Mouse (Mus musculus): Measurements from ENCODE around the gene Acot5. TPM values are rescaled to one million over a fixed set of nuclear protein-coding genes. Genes with fewer than 3 reads are reported as not detected.

Acot5 gene
- total and polyA plus RNA-seq, 3 experiments = not detected

- TF ChIP-seq MYB (IDR thresholded peaks at IDR 0.05; ENCODE audit: low read depth, low read length) (no peak), TCF12 (IDR thresholded peaks at IDR 0.05; ENCODE audit: low read depth, low read length) (no peak), POLR2A (IDR thresholded peaks at IDR 0.05; ENCODE audit: control insufficient read depth in 1 of 2, insufficient read depth in 1 of 2, low read depth in 1 of 2, low read length in 2 of 2, poor library complexity in 1 of 2) (0 out of 4 replicates have a peak, but pooled peaks of 1 of the 2 experiments have one; percentile 37)
Observed at GRCm38 (mm10) chr12:84114153-84114994, 45.2 kb downstream of the Acot5 start, which contains the start of gene Dnal1 (continued).

GRCm38 (mm10) chr12:84119584-84119983 is 50.5 kb downstream of the Acot5 start:
- H3K27ac ChIP-seq (ENCODE audit: control insufficient read depth, low read depth, low read length) = no peak overlapping the region
- no peaks in the 10 kb centered on the region for H3K27me3 ChIP-seq (ENCODE audit: control insufficient read depth in 1 of 2, insufficient read depth in 2 of 2, low read length in 2 of 2)
- H3K79me2 ChIP-seq (ENCODE audit: control insufficient read depth, insufficient read depth, low read length, poor library complexity) = no peaks in the 10 kb centered on the region
- H3K9ac ChIP-seq (ENCODE audit: control insufficient read depth, low read depth, low read length, poor library complexity, severe bottlenecking) = no peak overlapping the region
- peaks cover 3% of the 10 kb centered on the region in 2 experiments; a peak in 2 of 4 replicates for H3K4me1 ChIP-seq (ENCODE audit: control insufficient read depth in 1 of 2, insufficient read depth in 2 of 2, low read length in 2 of 2)
- no peak overlapping the region; a peak in 2 of 4 replicates for H3K4me3 ChIP-seq (ENCODE audit: control insufficient read depth in 1 of 2, insufficient read depth in 1 of 2, low read depth in 2 of 2, low read length in 2 of 2)
- TF ChIP-seq TCF12 (IDR thresholded peaks at IDR 0.05; ENCODE audit: low read depth, low read length) (no peak), USF1 (IDR thresholded peaks at IDR 0.05; ENCODE audit: low read depth, low read length) (no peak), GATA1 (IDR thresholded peaks at IDR 0.05; ENCODE audit: low read depth, low read length) (peak; percentile 19; the same call in 1 of the 2 replicates), ZNF384 (IDR thresholded peaks at IDR 0.05; ENCODE audit: low read depth, low read length) (peak; percentile 91), EP300 (IDR thresholded peaks at IDR 0.05; ENCODE audit: low read depth in 1 of 2, low read length in 2 of 2) (peak in 1 of 2 experiments; percentile 43; a peak in 1 of 4 replicates)
- H3K36me3 ChIP-seq (ENCODE audit: control insufficient read depth in 1 of 2, insufficient read depth in 2 of 2, low read length in 2 of 2) = peaks cover 0 to 5% of the 10 kb centered on the region in 2 experiments; a peak in 2 of 4 replicates
- no peak for DNase-seq (ENCODE audit: low read depth, low spot score)
- H3K9me3 ChIP-seq (replicated peaks; ENCODE audit: insufficient read depth, low read length) = no peaks in the 10 kb centered on the region

Other genes starting within 250 kb of the Acot5 start
- gene Numb, start 147.4 kb upstream of the Acot5 start, total RNA-seq (2012; rRNA removed) = 8.4 and 10.6 TPM in 2 replicates
- gene Numb, start 147.4 kb upstream of the Acot5 start, polyA plus RNA-seq (2012; ENCODE audit: insufficient read depth in 1 of 2, insufficient read length in 2 of 2, low read depth in 1 of 2, low replicate concordance in 2 of 2, missing spikeins in 1 of 2) = 10 to 100 TPM in 1 of 2 experiments, not detected in 1; 14.6 TPM
- gene Riox1, start 118.7 kb upstream of the Acot5 start, total RNA-seq (2012; rRNA removed) = 43.4 and 46.6 TPM in 2 replicates
- 10 to 100 TPM in 1 of 2 experiments, not detected in 1; 47.1 TPM for gene Riox1, start 118.7 kb upstream of the Acot5 start, polyA plus RNA-seq (2012; ENCODE audit: insufficient read depth in 1 of 2, insufficient read length in 2 of 2, low read depth in 1 of 2, low replicate concordance in 2 of 2, missing spikeins in 1 of 2)
- not detected in 2 replicates for gene Heatr4, start 84.5 kb upstream of the Acot5 start, total RNA-seq (2012; rRNA removed)
- under 1 TPM in 1 of 2 experiments, not detected in 1; 0.03 TPM for gene Heatr4, start 84.5 kb upstream of the Acot5 start, polyA plus RNA-seq (2012; ENCODE audit: insufficient read depth in 1 of 2, insufficient read length in 2 of 2, low read depth in 1 of 2, low replicate concordance in 2 of 2, missing spikeins in 1 of 2)
- gene Acot2, start 81.5 kb upstream of the Acot5 start, total RNA-seq (2012; rRNA removed) = 9.8 and 14.6 TPM in 2 replicates
- 10 to 100 TPM in 1 of 2 experiments, not detected in 1; 13.0 TPM for gene Acot2, start 81.5 kb upstream of the Acot5 start, polyA plus RNA-seq (2012; ENCODE audit: insufficient read depth in 1 of 2, insufficient read length in 2 of 2, low read depth in 1 of 2, low replicate concordance in 2 of 2, missing spikeins in 1 of 2)
- 1.5 and 1.9 TPM in 2 replicates for gene Acot1, start 59.8 kb upstream of the Acot5 start, total RNA-seq (2012; rRNA removed)
- gene Acot1, start 59.8 kb upstream of the Acot5 start, polyA plus RNA-seq (2012; ENCODE audit: insufficient read depth in 1 of 2, insufficient read length in 2 of 2, low read depth in 1 of 2, low replicate concordance in 2 of 2, missing spikeins in 1 of 2) = 10 to 100 TPM in 1 of 2 experiments, not detected in 1; 12.7 TPM
- 0.08 TPM in 1 of 2 replicates, not detected in the other for gene Acot4, start 30.9 kb upstream of the Acot5 start, total RNA-seq (2012; rRNA removed)
- under 1 TPM in 1 of 2 experiments, not detected in 1; 0.08 TPM for gene Acot4, start 30.9 kb upstream of the Acot5 start, polyA plus RNA-seq (2012; ENCODE audit: insufficient read depth in 1 of 2, insufficient read length in 2 of 2, low read depth in 1 of 2, low replicate concordance in 2 of 2, missing spikeins in 1 of 2)
- gene Gm49366, start 30.4 kb upstream of the Acot5 start, total RNA-seq (2012; rRNA removed) = not detected in 2 replicates
- not detected for gene Gm49366, start 30.4 kb upstream of the Acot5 start, polyA plus RNA-seq (2012; ENCODE audit: insufficient read depth in 1 of 2, insufficient read length in 2 of 2, low read depth in 1 of 2, low replicate concordance in 2 of 2, missing spikeins in 1 of 2)
- not detected in 2 replicates for gene Acot3, start 17.2 kb upstream of the Acot5 start, total RNA-seq (2012; rRNA removed)
- not detected for gene Acot3, start 17.2 kb upstream of the Acot5 start, polyA plus RNA-seq (2012; ENCODE audit: insufficient read depth in 1 of 2, insufficient read length in 2 of 2, low read depth in 1 of 2, low replicate concordance in 2 of 2, missing spikeins in 1 of 2)
- 2.7 and 3.2 TPM in 2 replicates for gene Acot6, start 31.3 kb downstream of the Acot5 start, total RNA-seq (2012; rRNA removed)
- gene Acot6, start 31.3 kb downstream of the Acot5 start, polyA plus RNA-seq (2012; ENCODE audit: insufficient read depth in 1 of 2, insufficient read length in 2 of 2, low read depth in 1 of 2, low replicate concordance in 2 of 2, missing spikeins in 1 of 2) = 1 to 10 TPM in 1 of 2 experiments, not detected in 1; 3.3 TPM
- gene Dnal1, start 45.0 kb downstream of the Acot5 start, total RNA-seq (2012; rRNA removed) = 0.98 and 1.3 TPM in 2 replicates
- 1 to 10 TPM in 1 of 2 experiments, not detected in 1; 1.7 TPM for gene Dnal1, start 45.0 kb downstream of the Acot5 start, polyA plus RNA-seq (2012; ENCODE audit: insufficient read depth in 1 of 2, insufficient read length in 2 of 2, low read depth in 1 of 2, low replicate concordance in 2 of 2, missing spikeins in 1 of 2)
- gene Pnma1, start 79.2 kb downstream of the Acot5 start, total RNA-seq (2012; rRNA removed) = 0.10 and 0.31 TPM in 2 replicates
- under 1 TPM in 1 of 2 experiments, not detected in 1; 0.46 TPM for gene Pnma1, start 79.2 kb downstream of the Acot5 start, polyA plus RNA-seq (2012; ENCODE audit: insufficient read depth in 1 of 2, insufficient read length in 2 of 2, low read depth in 1 of 2, low replicate concordance in 2 of 2, missing spikeins in 1 of 2)
- gene Elmsan1, start 149.6 kb downstream of the Acot5 start, total RNA-seq (2012; rRNA removed) = 7.7 TPM in 2 replicates
- gene Elmsan1, start 149.6 kb downstream of the Acot5 start, polyA plus RNA-seq (2012; ENCODE audit: insufficient read depth in 1 of 2, insufficient read length in 2 of 2, low read depth in 1 of 2, low replicate concordance in 2 of 2, missing spikeins in 1 of 2) = 10 to 100 TPM in 1 of 2 experiments, not detected in 1; 25.3 TPM
- gene Ptgr2, start 215.9 kb downstream of the Acot5 start, total RNA-seq (2012; rRNA removed) = 32.6 and 33.0 TPM in 2 replicates
- gene Ptgr2, start 215.9 kb downstream of the Acot5 start, polyA plus RNA-seq (2012; ENCODE audit: insufficient read depth in 1 of 2, insufficient read length in 2 of 2, low read depth in 1 of 2, low replicate concordance in 2 of 2, missing spikeins in 1 of 2) = 10 to 100 TPM in 1 of 2 experiments, not detected in 1; 35.9 TPM
- gene Zfp410, start 247.5 kb downstream of the Acot5 start, total RNA-seq (2012; rRNA removed) = 45.5 and 45.7 TPM in 2 replicates
- 100 to 1,000 TPM; 182 to 189 TPM for gene Zfp410, start 247.5 kb downstream of the Acot5 start, polyA plus RNA-seq (2012; ENCODE audit: insufficient read depth in 1 of 2, insufficient read length in 2 of 2, low read depth in 1 of 2, low replicate concordance in 2 of 2, missing spikeins in 1 of 2)